Mouse (Mus musculus): ENCODE data around the gene Lrrc8c.

Lrrc8c gene

GRCm38 (mm10) chr5:105501136-105501535 lies 18.1 kb upstream of the Lrrc8c start:
- no peak for DNase-seq (ENCODE audit: low spot score)

DNA sequence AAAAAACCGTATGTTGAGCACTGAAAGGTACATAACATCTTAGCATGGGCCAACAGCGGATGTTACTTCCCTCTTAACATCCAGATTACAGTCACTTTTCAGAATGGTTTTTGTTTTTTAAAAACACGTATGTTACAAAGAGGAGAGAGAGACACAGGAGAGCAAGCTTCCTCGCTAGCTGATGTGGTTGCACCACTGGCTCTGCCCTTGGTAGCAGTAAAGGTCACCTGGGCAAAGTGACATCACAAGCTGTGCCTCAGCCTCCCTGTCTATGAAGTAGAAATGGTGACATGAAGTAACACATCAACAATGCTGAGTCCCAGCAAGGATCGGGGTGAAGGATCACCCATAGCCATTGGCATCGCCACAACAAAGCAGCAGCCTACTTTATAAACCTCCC lies 10.4 kb upstream of the Lrrc8c start:
- no peak for DNase-seq (ENCODE audit: low spot score)

- no peak for DNase-seq (ENCODE audit: low spot score)
Measured at GRCm38 (mm10) chr5:105512297-105512696, 6.9 kb upstream of the Lrrc8c start.

- DNase-seq (ENCODE audit: low spot score) = no peak
Measured at GRCm38 (mm10) chr5:105515532-105515931, 3.7 kb upstream of the Lrrc8c start.

DNA sequence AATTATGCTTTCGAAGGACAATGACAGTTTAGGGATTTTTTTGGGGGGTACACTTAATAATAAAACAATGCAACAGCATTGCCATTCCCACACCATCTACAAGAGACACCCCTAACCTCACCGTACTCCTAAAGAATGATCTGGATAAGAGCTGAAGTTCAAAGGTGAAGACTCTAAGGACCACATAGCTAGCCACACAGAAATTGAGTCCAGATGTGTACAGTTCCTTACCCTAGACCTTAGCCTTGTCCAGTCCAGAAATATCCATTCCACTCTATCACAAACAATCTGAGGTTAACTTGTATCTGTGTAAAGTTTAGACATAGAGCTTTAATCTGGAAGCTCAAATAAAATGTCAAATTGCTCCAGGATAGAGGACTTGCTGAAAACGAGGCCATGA lies 2.9 kb upstream of the Lrrc8c start:
- no peak for DNase-seq (ENCODE audit: low spot score)

DNA sequence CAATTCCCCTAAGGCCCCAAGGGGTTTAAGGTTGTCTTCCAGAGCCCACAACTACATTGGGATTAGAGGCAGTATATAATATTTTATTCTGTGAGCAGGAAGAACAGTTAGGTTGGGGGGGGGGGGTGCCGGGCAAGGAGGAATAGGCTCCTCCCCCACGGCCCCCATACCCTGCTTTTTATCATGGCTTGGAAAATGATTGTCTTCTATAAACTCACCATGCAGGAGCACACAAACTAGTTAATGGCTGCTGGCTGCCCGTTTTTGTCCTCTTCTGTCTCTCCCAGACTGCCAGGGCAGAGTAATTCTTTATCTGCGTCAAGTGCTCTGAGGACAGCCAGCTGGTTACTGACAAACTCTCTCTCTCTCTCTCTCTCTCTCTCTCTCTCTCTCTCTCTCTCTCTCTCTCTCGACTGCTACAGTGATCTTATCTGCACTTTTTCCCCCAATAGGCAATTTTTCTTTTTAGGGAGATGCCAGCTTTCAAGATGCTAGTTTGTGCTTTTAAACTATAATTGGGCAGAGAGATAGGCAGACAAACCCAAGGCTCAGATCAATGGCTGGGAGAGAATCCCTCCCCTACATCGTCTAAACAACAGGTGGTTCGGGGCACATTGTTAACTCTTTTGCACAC lies 1.1 kb upstream of the Lrrc8c start:
- no peak for DNase-seq (ENCODE audit: low spot score)

- DNase-seq (ENCODE audit: low spot score) = no peak
Measured at GRCm38 (mm10) chr5:105518626-105519095, 527 bp upstream of the Lrrc8c start.

- DNase-seq (ENCODE audit: low spot score) = no peak
Measured at GRCm38 (mm10) chr5:105519976-105520300, 750 bp downstream of the Lrrc8c start.

DNA sequence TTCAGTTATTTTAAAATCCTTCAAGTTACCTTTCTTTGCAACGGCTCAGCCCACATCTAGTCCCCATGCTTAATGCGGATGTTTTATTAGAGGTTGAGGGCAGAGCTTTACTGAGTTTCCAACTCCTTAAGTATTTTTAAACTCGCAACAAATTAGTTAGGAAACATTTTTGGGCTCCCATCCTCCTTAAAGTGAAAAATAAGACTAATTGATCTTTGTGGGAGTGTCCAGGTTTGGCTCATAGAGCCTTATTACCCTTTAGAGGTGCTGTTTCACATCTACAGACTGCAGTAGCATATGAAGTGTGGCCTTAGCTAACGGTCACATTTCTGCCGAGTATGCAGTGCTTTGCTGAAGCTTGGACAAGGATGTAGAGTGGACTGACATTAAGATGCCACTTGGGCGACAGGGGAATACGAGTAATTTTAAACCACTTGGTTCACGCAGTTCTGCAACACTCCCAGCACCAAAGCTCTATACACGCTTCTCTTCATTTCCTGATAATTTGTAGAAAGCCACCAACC lies 1.3 kb downstream of the Lrrc8c start:
- DNase-seq (ENCODE audit: low spot score) = no peak

DNA sequence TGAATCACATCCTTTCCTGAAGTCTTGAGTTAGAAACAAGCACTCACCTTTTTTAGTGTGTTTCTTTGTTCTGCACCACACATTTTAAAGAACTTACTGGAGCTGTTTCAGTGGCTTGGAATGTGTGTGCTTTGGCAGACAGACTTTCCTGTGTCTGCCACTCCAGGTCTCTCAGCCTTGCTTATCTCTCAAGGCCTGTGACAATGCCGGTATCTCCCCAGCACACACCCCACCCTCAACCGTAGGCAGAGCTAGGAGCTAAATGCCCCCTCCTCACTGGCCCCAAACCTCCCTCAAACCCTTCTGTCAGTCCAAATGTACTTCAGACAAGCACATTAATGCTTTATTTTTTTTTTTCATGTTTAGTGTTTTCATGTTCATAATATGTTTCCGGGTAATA lies 4.3 kb downstream of the Lrrc8c start:
- DNase-seq (ENCODE audit: low spot score) = no peak

DNA sequence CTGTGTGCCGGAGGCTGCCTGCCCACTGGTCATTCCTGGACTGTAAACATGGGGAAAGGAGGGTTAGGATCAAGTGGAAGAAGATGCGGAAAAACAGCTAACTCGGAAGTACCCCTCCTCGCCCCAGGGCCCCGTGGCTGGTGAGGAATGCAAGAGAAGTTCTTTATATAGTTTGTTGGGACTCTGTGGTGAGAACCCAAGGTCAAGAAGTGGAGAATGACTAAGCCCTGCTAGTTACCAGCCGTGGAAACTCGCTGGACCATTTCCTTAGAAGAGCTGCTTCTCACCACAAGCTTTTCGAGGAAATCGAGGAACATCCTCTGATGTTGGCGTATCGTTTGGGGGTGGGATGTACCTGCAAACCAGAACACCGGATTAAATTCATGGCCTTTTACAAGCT lies 5.8 kb downstream of the Lrrc8c start:
- no peak for DNase-seq (ENCODE audit: low spot score)

DNA sequence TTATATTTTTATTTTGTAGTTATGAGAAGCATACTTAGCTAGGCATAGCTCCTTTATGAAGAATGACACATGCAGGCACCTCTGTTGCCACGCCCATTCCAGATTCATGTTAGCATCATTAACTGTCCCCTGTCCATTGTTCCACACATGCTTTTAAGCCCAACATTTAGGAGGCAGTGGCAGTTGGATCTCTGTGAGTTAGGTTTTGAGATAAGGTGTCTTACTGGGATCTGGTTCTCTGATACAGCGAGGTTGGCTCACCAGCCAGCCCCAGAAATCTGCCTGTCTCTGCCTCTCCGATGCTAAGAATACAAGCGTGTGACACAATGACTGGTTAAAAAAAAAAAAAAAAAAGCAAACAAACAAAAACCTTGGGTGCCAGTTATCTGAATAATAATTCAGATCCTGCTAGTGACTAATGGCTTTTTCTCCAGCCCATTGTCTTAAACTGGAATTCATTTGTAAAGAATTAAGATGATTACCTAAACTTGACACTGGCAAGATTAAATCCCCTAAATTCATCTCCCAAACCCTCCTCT lies 7.0 kb downstream of the Lrrc8c start:
- DNase-seq (ENCODE audit: low spot score) = no peak

DNA sequence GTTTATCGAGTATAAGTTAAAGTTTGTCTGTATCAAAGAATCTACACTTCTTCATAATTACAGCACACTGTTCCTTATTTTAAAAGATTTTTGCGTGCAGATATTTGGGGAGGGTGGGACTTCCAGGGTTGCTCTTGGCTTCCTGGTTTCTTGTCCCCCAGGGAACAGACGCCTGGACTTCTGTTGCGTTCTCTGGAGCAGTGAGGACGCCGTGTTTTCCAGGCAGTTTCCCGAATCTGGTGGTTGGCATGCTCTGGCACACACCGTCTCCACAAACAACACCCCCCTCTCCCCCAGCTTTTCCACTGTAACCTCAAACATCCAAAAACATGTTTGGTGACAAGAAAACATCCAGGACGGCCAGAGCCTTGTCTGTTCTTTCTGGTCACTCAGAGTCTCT lies 7.6 kb downstream of the Lrrc8c start:
- no peak for DNase-seq (ENCODE audit: low spot score)

DNA sequence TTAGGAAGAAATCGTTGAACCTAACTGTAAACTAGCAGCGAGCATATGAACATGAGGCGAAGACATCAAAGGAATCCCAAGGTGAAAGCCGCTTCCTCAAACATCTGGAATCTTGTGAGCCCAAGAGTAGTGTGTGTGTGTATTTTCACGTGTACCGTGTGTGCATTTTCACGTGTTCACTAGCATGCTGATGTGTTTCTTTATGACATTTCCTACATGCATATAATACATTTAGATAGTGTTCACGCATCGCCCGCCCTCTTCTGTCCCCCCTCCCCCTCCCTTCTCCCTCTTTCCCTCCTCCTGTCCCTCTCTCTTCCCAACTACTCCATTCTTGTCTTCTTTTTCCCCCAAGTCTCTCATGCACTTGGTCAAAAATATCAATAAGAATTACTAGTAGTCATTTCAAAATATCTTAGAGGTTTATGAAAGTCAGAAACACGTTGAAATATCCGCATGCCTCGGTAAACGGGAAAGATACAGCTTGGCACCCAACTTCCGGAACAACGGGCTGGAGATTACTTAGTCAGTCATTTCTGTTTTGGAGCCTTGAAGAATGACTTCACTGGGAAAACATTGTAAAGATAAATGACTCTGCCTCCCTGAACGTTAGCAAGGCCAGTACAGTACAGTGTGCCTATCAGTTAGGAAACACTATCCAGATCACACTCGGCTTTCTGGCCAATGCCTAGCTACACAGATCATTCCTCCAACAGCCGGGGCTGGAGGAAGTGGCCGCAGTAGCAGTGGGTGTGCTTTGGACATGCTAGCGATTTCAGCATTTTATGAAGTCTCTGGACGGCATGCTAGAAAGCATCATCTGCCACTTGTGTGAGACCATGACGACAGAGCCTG lies 8.5 kb downstream of the Lrrc8c start:
- no peak for DNase-seq (ENCODE audit: low spot score)

DNA sequence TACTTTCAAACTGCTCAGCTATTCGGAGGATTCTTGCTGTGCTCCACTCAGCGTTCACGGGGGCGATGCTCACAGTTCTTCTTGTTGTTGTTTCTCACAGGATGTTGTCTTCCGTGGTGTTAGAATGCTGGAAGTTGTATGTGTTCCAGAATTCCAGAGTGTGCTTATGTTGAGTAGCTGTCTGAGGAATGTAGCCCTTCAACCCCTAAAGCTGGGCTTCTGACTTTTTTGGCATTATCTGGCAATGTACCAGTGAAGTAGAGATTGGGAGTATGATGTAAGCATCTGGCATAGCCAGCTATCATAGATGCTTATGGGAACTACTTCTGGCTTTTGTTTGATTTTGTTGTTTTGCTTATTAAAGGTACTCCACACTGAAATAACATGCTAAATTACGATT lies 11.4 kb downstream of the Lrrc8c start:
- no peak for DNase-seq (ENCODE audit: low spot score)

DNA sequence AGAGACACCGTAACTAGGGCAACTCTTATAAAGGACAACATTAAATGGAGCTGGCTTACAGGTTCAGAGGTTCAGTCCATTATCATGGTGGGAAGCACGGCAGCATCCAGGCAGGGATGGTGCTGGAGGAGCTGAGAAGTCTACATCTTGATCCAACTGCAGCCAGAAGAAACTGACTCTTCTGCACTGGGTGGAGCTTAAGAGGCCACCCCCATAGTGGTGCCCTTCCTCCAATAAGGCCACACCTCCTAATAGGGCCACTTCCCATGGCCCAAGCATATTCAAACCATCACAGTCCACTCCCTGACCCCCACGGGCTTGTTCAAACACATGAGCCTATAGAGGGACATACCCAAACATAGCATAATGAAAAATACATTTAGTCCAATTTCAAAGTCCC lies 16.0 kb downstream of the Lrrc8c start:
- no peak for DNase-seq (ENCODE audit: low spot score)

DNA sequence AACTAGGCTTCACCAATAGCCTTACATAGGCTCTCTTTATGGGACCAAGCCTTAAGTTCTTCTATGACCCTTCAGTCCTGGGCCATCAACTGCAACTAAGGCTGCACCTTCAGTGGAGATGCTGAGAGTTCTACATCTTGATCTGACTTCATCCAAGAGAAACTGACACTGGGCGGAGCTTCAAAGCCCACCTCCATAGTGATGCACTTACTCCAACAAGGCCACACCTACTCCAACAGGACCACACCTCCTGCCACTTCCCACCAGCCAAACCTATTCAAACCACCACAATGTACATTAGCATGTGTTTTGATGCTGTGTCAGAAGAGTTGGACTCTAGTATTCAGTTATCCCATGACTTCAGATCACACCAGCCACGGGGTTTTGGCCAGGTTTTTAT lies 17.0 kb downstream of the Lrrc8c start:
- no peak for DNase-seq (ENCODE audit: low spot score)

GRCm38 (mm10) chr5:105537101-105537723 lies 18.0 kb downstream of the Lrrc8c start:
- no peak for DNase-seq (ENCODE audit: low spot score)

DNA sequence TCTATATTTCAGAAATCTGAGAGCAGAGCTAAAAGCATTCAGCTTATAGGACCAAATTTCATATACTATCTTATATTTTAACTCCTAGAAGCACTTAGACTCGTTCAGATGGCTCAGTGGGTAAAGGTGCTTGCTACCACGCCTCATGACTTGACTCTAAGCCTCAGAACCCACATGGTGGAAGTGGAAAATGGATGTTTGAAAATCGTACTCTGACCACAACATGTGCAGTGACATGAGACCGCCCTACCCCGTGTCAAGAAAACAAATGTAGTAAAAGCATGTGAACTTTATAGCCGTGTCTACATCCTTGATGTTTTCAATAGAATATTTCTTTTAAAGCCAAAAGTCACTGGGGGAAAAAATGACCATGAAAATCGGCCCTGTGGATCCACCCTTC lies 21.9 kb downstream of the Lrrc8c start:
- no peak for DNase-seq (ENCODE audit: low spot score)

GRCm38 (mm10) chr5:105545126-105545525 lies 25.9 kb downstream of the Lrrc8c start:
- DNase-seq (ENCODE audit: low spot score) = no peak

- no peak for DNase-seq (ENCODE audit: low spot score)
Measured at GRCm38 (mm10) chr5:105547115-105547514, 27.9 kb downstream of the Lrrc8c start.

DNA sequence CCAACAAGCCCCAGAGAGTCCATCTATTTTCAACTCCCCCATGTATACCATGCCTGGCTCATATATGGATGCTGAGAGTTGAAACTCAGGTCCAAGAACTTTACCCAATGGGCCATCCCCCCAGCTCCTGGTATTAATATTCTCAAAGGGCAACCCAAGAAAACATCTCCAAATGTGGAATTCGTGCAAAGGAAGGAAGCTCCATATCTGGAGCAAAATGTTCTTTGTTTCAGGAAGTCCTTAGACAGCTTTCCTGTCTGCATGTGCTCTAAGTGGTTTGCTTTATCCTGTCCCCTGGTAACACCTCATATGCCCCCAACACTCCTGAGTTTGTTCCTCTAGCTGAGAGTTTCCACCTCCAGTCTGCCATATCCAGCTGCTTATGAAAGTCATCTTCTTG lies 32.6 kb downstream of the Lrrc8c start:
- no peak for DNase-seq (ENCODE audit: low spot score)

DNA sequence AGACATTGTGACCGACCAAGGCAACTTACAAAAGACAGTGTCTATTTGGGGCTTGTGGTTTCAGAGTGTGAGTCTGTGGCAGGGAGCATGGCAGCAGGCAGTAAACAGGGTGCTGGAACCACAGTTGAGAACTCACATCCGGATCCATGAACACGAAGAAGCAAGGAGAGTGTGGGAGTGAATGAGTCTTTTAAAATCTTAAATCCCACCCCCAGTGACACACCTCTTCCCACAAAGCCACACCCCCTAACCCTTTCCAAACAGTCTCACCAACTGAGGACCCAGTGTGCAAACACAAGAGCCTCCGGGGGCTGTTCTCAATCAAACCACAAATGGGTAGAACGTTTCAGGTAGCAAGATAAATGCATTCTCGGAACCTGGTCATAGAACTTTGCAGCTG lies 37.1 kb downstream of the Lrrc8c start:
- no peak for DNase-seq (ENCODE audit: low spot score)

Measured in urinary bladder, postnatal 10 days (tissue).